Mouse (Mus musculus) adrenal gland, adult 18-20 months (tissue): ENCODE results near the gene Parg. TPM values are rescaled to one million over a fixed set of nuclear protein-coding genes. Genes with fewer than 3 reads are reported as not detected.
A peak's percentile ranks its signal among the peaks of the same experiment; 100 is the strongest.

Source experiments
- DNase-seq, 2 experiments: peaks; one replicate each; pipeline ENCODE4 v3.0.0; 2021 to 2022; ENCODE audit warnings: low spot score in 2 of 2
- total RNA-seq, 2 experiments: library from RNA; stranded (reverse); gene quantifications; 1 replicate in 1 of 2; 2 replicates in 1 of 2; pipeline ENCODE4 v1.2.3; 2021

The Parg gene
- total RNA-seq, 2 experiments from 2014 or later: 42.0 to 68.8 TPM

- no peak for DNase-seq
Observed at GRCm38 (mm10) chr14:32311381-32312035, 109.8 kb downstream of the Parg start.

GRCm38 (mm10) chr14:32317822-32318221 lies 116.1 kb downstream of the Parg start:
- DNase-seq: no peak

- DNase-seq: peak; percentile 65 to 70
Observed at GRCm38 (mm10) chr14:32321732-32322685, 120.3 kb downstream of the Parg start, which contains the start of gene Ogdhl. Gene Ogdhl (plus strand): TSS chr14:32322019.

- no peak for DNase-seq
Observed at GRCm38 (mm10) chr14:32323221-32323620, 121.5 kb downstream of the Parg start.

GRCm38 (mm10) chr14:32327366-32327765 lies 125.6 kb downstream of the Parg start:
- no peak for DNase-seq

- DNase-seq: no peak
Observed at GRCm38 (mm10) chr14:32332515-32333445, 131.0 kb downstream of the Parg start.

GRCm38 (mm10) chr14:32336021-32336420 lies 134.3 kb downstream of the Parg start:
- no peak for DNase-seq

- no peak for DNase-seq
Observed at GRCm38 (mm10) chr14:32336547-32336946, 134.8 kb downstream of the Parg start.

GRCm38 (mm10) chr14:32341823-32342222 lies 140.1 kb downstream of the Parg start:
- no peak for DNase-seq

GRCm38 (mm10) chr14:32344176-32344575 lies 142.4 kb downstream of the Parg start:
- DNase-seq: no peak

GRCm38 (mm10) chr14:32344694-32345093 lies 142.9 kb downstream of the Parg start:
- DNase-seq: no peak

Other genes with a start within 250 kb of the Parg start
- 10 to 100 TPM in 1 of 2 experiments, 1 to 10 TPM in 1; 9.1 to 10.7 TPM for gene Galnt15, start 173.0 kb upstream of the Parg start, total RNA-seq
- 10 to 100 TPM; 32.5 to 45.4 TPM for gene Oxnad1, start 116.6 kb upstream of the Parg start, total RNA-seq
- gene Dph3, start 116.2 kb upstream of the Parg start, total RNA-seq: 10 to 100 TPM; 56.0 to 61.3 TPM
- not detected for gene Msmb, start 59.9 kb upstream of the Parg start, total RNA-seq
- 100 to 1,000 TPM; 219 to 247 TPM for gene Ncoa4, start 42.1 kb upstream of the Parg start, total RNA-seq
- 100 to 1,000 TPM; 145 to 155 TPM for gene Timm23, start 51 bp upstream of the Parg start, total RNA-seq
- gene Ogdhl, start 120.1 kb downstream of the Parg start, total RNA-seq: 1 to 10 TPM; 9.3 to 9.9 TPM
- gene 1700024G13Rik, start 186.4 kb downstream of the Parg start, total RNA-seq: not detected